Mouse (Mus musculus): ENCODE results near the gene Pde10a. TPM values are rescaled to one million over a fixed set of nuclear protein-coding genes. Genes with fewer than 3 reads are reported as not detected.

Gene Pde10a
- polyA plus RNA-seq, 1 experiment, result 1.5 TPM

GRCm38 (mm10) chr17:8505669-8506426, 19.3 kb upstream of the Pde10a start:
- TF ChIP-seq CTCF (IDR thresholded peaks at IDR 0.05; ENCODE audit: extremely low read depth, insufficient read depth, insufficient read length, insufficient replicate concordance), result no peak
- no peak for TF ChIP-seq POLR2A (IDR thresholded peaks at IDR 0.05; ENCODE audit: low read depth, low read length)
- Histone ChIP-seq H3K36me3 (ENCODE audit: control insufficient read depth, insufficient read depth, low read length) (no peaks in the 10 kb centered on the region), H3K4me1 (ENCODE audit: control insufficient read depth, insufficient read depth, insufficient read length) (no peaks in the 10 kb centered on the region; the same call in 1 of the 2 replicates), H3K27ac (ENCODE audit: insufficient read depth, low read length) (no peak overlapping the region), H3K4me3 (ENCODE audit: extremely low read depth, insufficient read depth, insufficient read length) (peak overlapping the region; percentile 38), H3K27me3 (ENCODE audit: control insufficient read depth, insufficient read depth, low read length) (no peaks in the 10 kb centered on the region)
- no peak for DNase-seq (ENCODE audit: low read depth in 1 of 2, low spot score in 2 of 2)
- 3% methylated on average over 20 of the region's 20 CpGs for WGBS

DNA sequence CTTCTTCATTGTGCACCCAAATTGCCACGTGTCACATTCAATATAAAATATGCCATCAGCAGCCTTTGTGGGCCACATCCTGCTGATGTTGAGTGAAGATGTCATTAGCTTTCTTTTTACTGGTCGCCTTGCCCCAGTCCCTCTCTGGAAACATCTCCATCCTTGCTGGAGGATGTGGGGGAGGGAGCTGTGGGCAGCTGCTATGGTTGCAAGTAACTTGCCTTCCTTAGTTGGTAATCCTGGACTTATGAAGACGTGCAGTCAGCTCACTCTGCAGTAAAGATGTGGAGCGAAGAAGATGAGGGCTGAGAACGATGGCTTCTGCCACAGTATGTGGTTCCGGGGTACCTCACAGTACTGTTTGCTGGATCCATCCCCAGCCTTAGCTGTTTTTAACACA, 18.4 kb upstream of the Pde10a start:
- H3K4me1 ChIP-seq (ENCODE audit: control insufficient read depth, insufficient read depth, insufficient read length), result no peaks in the 10 kb centered on the region; the same call in 1 of the 2 replicates
- H3K27me3 ChIP-seq (ENCODE audit: control insufficient read depth, insufficient read depth, low read length), result no peaks in the 10 kb centered on the region
- TF ChIP-seq CTCF (IDR thresholded peaks at IDR 0.05; ENCODE audit: extremely low read depth, insufficient read depth, insufficient read length, insufficient replicate concordance) (no peak), POLR2A (IDR thresholded peaks at IDR 0.05; ENCODE audit: low read depth, low read length) (no peak)
- WGBS, result 58% methylated on average over 6 of the region's 6 CpGs
- H3K4me3 ChIP-seq (ENCODE audit: extremely low read depth, insufficient read depth, insufficient read length), result no peak overlapping the region
- H3K36me3 ChIP-seq (ENCODE audit: control insufficient read depth, insufficient read depth, low read length), result no peaks in the 10 kb centered on the region
- no peak overlapping the region for H3K27ac ChIP-seq (ENCODE audit: insufficient read depth, low read length)
- DNase-seq (ENCODE audit: low read depth in 1 of 2, low spot score in 2 of 2), result no peak

GRCm38 (mm10) chr17:8507654-8508053, 17.5 kb upstream of the Pde10a start:
- WGBS, result 38% methylated on average over 3 of the region's 3 CpGs
- no peak for DNase-seq (ENCODE audit: low read depth in 1 of 2, low spot score in 2 of 2)
- TF ChIP-seq POLR2A (IDR thresholded peaks at IDR 0.05; ENCODE audit: low read depth, low read length) (no peak), CTCF (IDR thresholded peaks at IDR 0.05; ENCODE audit: extremely low read depth, insufficient read depth, insufficient read length, insufficient replicate concordance) (no peak)

DNA sequence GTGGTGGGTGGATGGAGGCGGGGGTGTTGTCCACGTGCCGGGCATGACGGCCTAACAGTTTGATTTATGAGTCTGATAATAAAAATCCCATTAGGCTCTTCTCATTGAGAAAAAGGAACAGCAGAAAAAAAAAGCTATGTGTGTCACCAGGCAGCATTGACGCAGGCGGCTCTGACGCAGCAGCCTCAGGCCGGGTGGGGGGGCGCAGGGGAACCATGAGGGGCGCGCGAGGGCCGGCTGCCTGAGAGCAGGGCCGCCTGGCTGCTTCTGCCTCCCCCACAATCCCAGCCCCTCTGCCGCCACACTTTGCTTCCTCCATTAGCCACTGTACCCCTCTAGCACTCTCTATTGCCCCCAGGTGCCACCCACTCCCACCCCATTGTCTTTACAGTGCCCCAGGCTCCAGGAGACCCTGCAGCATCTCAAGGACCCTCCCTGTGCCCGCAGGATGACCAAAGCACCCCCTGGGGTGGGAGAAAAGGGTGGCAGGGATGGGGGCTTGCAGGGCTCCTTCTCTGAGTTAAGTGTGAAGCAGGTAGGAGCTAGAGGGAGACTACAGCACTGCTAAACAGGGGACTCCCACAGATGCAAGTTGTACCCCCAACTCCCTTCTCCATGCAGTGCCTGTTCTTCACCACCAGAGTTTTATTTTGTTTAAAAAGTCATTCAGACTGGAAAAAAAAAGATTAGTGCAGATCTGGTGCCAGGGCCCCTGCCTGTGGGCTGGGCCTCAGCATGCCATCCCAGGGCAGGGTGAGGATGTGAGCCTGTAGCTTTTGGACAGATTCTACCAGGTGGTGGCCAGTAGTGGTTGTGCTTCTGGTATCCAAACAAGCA, 16.6 kb upstream of the Pde10a start:
- Histone ChIP-seq H3K27me3 (ENCODE audit: control insufficient read depth, insufficient read depth, low read length) (no peaks in the 10 kb centered on the region), H3K27ac (ENCODE audit: insufficient read depth, low read length) (no peak overlapping the region), H3K4me1 (ENCODE audit: control insufficient read depth, insufficient read depth, insufficient read length) (no peaks in the 10 kb centered on the region; the same call in 1 of the 2 replicates), H3K36me3 (ENCODE audit: control insufficient read depth, insufficient read depth, low read length) (no peaks in the 10 kb centered on the region), H3K4me3 (ENCODE audit: extremely low read depth, insufficient read depth, insufficient read length) (no peak overlapping the region)
- no peak for DNase-seq (ENCODE audit: low read depth in 1 of 2, low spot score in 2 of 2)
- WGBS, result 10% methylated on average over 15 of the region's 16 CpGs
- no peak for TF ChIP-seq CTCF (IDR thresholded peaks at IDR 0.05; ENCODE audit: extremely low read depth, insufficient read depth, insufficient read length, insufficient replicate concordance)
- no peak for TF ChIP-seq POLR2A (IDR thresholded peaks at IDR 0.05; ENCODE audit: low read depth, low read length)

More at GRCm38 (mm10) chr17:8507654-8508053, 17.5 kb upstream of the Pde10a start:
- Histone ChIP-seq H3K4me3 (ENCODE audit: extremely low read depth, insufficient read depth, insufficient read length) (no peak overlapping the region), H3K4me1 (ENCODE audit: control insufficient read depth, insufficient read depth, insufficient read length) (no peaks in the 10 kb centered on the region; the same call in 1 of the 2 replicates), H3K27ac (ENCODE audit: insufficient read depth, low read length) (no peak overlapping the region), H3K36me3 (ENCODE audit: control insufficient read depth, insufficient read depth, low read length) (no peaks in the 10 kb centered on the region), H3K27me3 (ENCODE audit: control insufficient read depth, insufficient read depth, low read length) (no peaks in the 10 kb centered on the region)

GRCm38 (mm10) chr17:8516006-8516405, 9.2 kb upstream of the Pde10a start:
- WGBS, result 80% methylated on average over 6 of the region's 6 CpGs
- H3K27me3 ChIP-seq (ENCODE audit: control insufficient read depth, insufficient read depth, low read length), result no peaks in the 10 kb centered on the region
- TF ChIP-seq POLR2A (IDR thresholded peaks at IDR 0.05; ENCODE audit: low read depth, low read length), result no peak
- TF ChIP-seq CTCF (IDR thresholded peaks at IDR 0.05; ENCODE audit: extremely low read depth, insufficient read depth, insufficient read length, insufficient replicate concordance), result no peak
- no peaks in the 10 kb centered on the region for H3K4me1 ChIP-seq (ENCODE audit: control insufficient read depth, insufficient read depth, insufficient read length)
- no peaks in the 10 kb centered on the region for H3K36me3 ChIP-seq (ENCODE audit: control insufficient read depth, insufficient read depth, low read length)
- DNase-seq (ENCODE audit: low read depth in 1 of 2, low spot score in 2 of 2), result no peak
- H3K27ac ChIP-seq (ENCODE audit: insufficient read depth, low read length), result no peak overlapping the region
- H3K4me3 ChIP-seq (ENCODE audit: extremely low read depth, insufficient read depth, insufficient read length), result no peak overlapping the region

GRCm38 (mm10) chr17:8523986-8524385, 1.2 kb upstream of the Pde10a start:
- H3K4me1 ChIP-seq (ENCODE audit: control insufficient read depth, insufficient read depth, insufficient read length), result no peaks in the 10 kb centered on the region; the same call in 1 of the 2 replicates
- no peak for DNase-seq (ENCODE audit: low read depth in 1 of 2, low spot score in 2 of 2)
- H3K27ac ChIP-seq (ENCODE audit: insufficient read depth, low read length), result no peak overlapping the region
- 13% methylated on average over 3 of the region's 3 CpGs for WGBS
- TF ChIP-seq POLR2A (IDR thresholded peaks at IDR 0.05; ENCODE audit: low read depth, low read length), result no peak
- no peak for TF ChIP-seq CTCF (IDR thresholded peaks at IDR 0.05; ENCODE audit: extremely low read depth, insufficient read depth, insufficient read length, insufficient replicate concordance)
- no peaks in the 10 kb centered on the region for H3K36me3 ChIP-seq (ENCODE audit: control insufficient read depth, insufficient read depth, low read length)
- H3K4me3 ChIP-seq (ENCODE audit: extremely low read depth, insufficient read depth, insufficient read length), result no peak overlapping the region
- H3K27me3 ChIP-seq (ENCODE audit: control insufficient read depth, insufficient read depth, low read length), result peaks cover 8% of the 10 kb centered on the region; the same call in 1 of the 2 replicates
